Mouse (Mus musculus) liver, adult 2 months (tissue): ENCODE results near the gene Nhsl1.

Source experiments
- CTCF ChIP-seq: fragments of 200-500 bp; IDR thresholded peaks from 2 replicates; pipeline ENCODE4 v1.5.1; 2011; ENCODE audit warnings: low read depth, low read length, control low read depth
- POLR2A ChIP-seq: fragments of 200-500 bp; IDR thresholded peaks from 2 replicates; pipeline ENCODE4 v1.6.1; 2011; ENCODE audit warnings: low read length, control low read depth; ENCODE audit not compliant: insufficient read depth; ENCODE audit errors: extremely low read depth

DNA sequence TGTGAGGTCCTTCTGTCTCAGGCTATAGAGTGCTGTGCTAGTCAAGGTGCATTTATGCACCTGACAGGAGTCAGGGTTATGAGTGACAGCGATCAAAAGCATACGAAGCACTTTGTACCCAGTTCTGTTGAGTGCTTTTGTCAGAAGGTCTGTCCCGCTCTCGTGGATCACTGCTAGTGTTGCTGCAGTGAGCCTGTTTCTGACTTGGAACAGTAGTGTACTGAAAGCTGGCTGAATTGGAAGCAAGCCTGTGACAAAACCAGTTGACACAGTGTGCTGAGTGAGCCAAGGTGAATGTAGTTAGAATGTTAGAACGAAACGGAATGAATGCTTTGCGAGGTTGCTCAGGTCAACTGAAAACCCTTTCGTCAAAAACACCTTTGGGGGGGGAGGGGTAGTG lies 82.2 kb downstream of the Nhsl1 start:
- no peak for TF ChIP-seq CTCF
- no peak for TF ChIP-seq POLR2A
